Mouse (Mus musculus) macrophage (primary cell): ENCODE measurements around the gene Rab11a. TPM values are rescaled to one million over a fixed set of nuclear protein-coding genes. Genes with fewer than 3 reads are reported as not detected.
"Not testable (repeated sequence)": the region's sequence is repeated elsewhere in the genome, so short reads cannot be mapped to it uniquely, and the experiment has no call there.

Experiments used
- H3K27ac ChIP-seq: fragments of 350-480 bp; formaldehyde crosslinking; 2 replicates; pipeline ENCODE4 v1.9.0; 2021
- H3K36me3 ChIP-seq: fragments of 350-480 bp; formaldehyde crosslinking; 2 replicates; pipeline ENCODE4 v1.9.0; 2021; ENCODE audit errors: inconsistent target
- H3K4me3 ChIP-seq: fragments of 350-480 bp; formaldehyde crosslinking; 2 replicates; pipeline ENCODE4 v1.9.0; 2021; ENCODE audit errors: inconsistent target
- H3K79me2 ChIP-seq: fragments of 350-480 bp; formaldehyde crosslinking; 2 replicates; pipeline ENCODE4 v1.9.0; 2021; ENCODE audit errors: inconsistent target
- WGBS: methylation state at CpG from one replicate; pipeline ENCODE4 v1.1.7; 2026; ENCODE audit warnings: inconsistent platforms; ENCODE audit not compliant: missing documents; 5-methylcytosine and 5-hydroxymethylcytosine counted together
- polyA plus RNA-seq: library from polyadenylated mRNA; stranded (reverse); fragments of 250-400 nt; gene quantifications from 3 replicates; pipeline ENCODE4 v1.2.4, GENCODE M21; 2018; ENCODE audit warnings: inconsistent platforms

Gene Rab11a
- polyA plus RNA-seq, 1 experiment from 2014 or later: 214 TPM

DNA sequence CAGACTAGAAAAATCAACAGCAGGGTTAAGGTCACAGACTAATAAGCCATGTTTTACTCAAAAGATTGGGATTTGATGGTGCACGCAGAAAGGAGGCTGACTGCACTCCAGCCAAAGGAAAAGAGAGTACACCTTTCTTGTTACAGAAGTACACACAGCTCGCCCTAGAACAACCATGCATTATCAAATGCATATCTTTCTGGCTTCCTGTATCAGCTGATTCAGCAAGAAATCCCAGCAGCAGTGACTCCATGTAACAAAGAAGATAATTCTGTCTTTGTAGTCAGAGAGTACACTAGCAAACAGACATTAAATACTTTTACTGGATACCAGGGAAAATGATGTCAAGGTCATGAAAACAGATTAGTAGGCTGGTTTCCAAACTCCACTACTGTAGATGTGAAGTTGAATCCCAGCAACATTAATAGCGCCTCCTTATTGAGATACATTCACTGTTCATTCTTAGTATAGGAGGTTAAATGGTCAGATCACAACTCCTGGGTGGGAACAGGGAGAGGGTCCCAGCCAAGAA lies 6.5 kb downstream of the Rab11a start:
- peaks cover 100% of the 10 kb centered on the region for H3K79me2 ChIP-seq
- H3K4me3 ChIP-seq: no peak overlapping the region
- H3K27ac ChIP-seq: no peak overlapping the region
- H3K36me3 ChIP-seq: peaks cover 21% of the 10 kb centered on the region
- WGBS: 90% methylated on average over 3 of the region's 3 CpGs

DNA sequence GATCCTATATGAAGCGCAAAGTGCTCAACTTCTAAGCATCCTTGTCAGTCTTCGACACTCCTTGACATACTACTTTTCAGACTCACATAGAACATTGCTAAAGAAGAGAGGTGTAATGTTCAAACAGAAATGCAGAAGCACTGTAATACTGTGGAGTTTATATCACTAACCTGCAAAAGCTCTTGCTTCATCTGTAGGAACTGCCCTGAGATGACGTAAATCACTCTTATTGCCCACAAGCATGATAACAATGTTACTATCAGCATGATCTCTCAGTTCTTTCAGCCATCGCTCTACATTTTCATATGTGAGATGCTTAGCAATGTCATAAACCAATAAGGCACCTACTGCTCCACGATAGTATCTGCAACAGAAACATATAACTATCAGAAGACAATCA lies 11.1 kb downstream of the Rab11a start:
- Histone ChIP-seq H3K4me3 (no peak overlapping the region), H3K36me3 (peaks cover 51% of the 10 kb centered on the region), H3K27ac (no peak overlapping the region), H3K79me2 (peaks cover 99% of the 10 kb centered on the region)
- 99% methylated on average over 5 of the region's 5 CpGs for WGBS

DNA sequence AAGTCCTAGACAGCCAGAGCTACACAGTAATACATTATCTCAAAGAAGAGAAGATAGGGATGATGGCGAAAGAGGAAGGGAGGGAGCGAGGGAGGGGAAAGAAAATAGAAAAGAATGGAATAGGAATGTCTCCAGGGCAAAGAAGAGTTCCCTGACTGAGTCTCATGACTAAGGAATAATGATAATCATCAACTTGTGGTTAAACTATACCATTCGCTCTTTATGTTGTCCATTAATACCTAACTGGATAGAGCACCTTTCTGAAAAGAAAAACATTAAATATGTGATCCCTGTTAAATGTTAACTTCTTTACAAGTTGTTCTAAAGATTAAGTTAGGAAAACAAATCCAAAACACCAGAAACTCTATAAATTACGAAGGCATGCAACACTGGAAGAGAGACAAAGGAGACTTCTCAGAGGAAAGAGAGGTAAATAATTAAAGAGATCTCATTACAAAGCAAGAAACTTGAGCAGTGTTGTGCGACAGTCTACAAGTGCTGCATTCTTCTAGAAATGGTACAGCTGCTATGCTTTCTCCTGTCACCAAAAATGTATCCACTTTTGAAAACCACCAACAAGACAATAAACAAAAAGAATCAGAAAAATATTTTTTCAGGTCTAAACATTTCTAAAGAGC lies 17.9 kb downstream of the Rab11a start:
- H3K4me3 ChIP-seq: no peak overlapping the region
- peaks cover 28% of the 10 kb centered on the region for H3K36me3 ChIP-seq
- peaks cover 98% of the 10 kb centered on the region for H3K79me2 ChIP-seq
- 95% methylated on average over 5 of the region's 5 CpGs for WGBS
- no peak overlapping the region for H3K27ac ChIP-seq

DNA sequence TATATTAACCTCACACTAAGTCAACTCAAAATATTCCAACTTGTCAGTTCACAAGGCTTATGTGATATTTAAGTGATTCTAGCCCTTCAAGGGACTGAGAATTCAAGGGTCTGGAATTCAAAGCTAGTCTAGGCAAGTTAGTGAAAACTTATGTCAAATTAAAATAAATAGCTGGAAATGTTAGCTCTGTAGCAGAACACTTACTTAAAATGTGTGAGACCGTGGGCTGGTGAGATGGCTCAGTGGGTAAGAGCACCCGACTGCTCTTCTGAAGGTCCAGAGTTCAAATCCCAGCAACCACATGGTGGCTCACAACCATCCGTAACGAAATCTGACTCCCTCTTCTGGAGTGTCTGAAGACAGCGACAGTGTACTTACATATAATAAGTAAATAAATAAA lies 27.3 kb downstream of the Rab11a start:
- 100% methylated on average over 2 of the region's 5 CpGs for WGBS
- H3K36me3 ChIP-seq: peaks cover 44% of the 10 kb centered on the region; the same call in 1 of the 2 replicates
- H3K27ac ChIP-seq, H3K4me3 ChIP-seq: not testable (repeated sequence)
- peaks cover 48% of the 10 kb centered on the region for H3K79me2 ChIP-seq

DNA sequence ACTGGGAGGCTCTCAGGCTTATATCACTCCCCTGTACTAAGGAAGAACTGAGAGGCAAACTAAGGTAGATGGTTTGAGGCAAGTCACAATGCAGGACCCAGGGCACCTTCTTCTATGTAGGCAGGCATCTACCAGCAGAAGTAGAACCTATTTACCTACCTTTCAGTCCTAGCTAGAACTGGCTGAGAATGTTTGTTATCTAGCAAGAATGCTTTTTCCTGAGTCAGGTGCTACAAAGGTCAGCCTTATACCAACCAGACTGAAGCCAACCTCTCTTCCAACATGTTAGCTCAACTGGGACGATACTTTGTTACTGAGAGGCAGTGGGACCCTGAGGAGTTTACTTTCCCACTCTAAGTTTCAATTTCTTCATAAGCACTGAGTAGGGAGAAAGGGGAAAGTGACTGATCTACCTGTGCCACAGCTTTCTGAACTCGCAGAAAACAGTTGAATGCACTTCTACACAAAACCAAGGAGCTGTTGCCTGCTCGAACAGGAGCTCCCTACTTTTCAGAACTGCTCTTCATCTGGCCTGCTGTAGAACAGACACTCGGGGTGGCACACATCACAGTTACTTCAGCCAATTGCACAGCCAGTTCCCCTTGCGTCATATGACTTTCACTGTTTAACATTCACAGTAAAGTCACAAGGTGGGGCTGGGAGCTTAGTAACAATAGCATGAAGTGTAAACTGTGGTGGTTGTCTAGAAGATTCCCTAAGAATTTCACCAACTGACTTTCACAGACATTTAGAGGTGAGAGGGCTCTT lies 33.3 kb downstream of the Rab11a start:
- peak overlapping the region; percentile 30 for H3K27ac ChIP-seq
- peaks cover 22% of the 10 kb centered on the region; the same call in 1 of the 2 replicates for H3K36me3 ChIP-seq

DNA sequence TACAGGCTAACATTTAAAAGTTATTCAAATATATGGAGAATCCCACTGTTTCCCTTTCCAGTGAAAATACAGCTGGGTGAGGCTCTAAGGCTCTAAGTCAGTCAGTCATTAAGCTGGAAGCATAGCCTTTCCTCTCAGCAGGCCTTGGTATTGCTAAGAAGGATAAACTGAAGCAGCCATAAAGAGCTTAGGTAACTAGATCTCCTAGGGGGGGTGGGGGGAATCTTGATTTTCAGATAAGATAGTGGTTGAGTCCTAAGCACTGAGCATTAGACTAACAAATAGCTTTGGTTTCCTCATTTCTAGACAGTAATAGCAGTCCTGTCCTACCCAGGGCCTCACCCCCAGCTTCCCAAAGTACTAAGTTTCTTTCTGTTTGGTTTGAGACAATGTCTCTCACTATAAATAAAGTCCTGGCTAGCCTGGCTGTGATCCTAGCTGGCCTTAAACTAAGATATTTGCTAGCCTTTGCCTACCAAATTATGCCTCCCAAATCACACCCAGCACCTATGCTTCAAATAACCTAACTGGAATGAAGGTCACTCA lies 34.1 kb downstream of the Rab11a start:
- H3K27ac ChIP-seq: peak overlapping the region; percentile 30
- H3K36me3 ChIP-seq: peaks cover 14% of the 10 kb centered on the region; the same call in 1 of the 2 replicates
- H3K79me2 ChIP-seq: peaks cover 17% of the 10 kb centered on the region; the same call in 1 of the 2 replicates
- H3K4me3 ChIP-seq: no peak overlapping the region

More for the DNA sequence above, 33.3 kb downstream of the Rab11a start:
- WGBS: 79% methylated on average over 5 of the region's 5 CpGs
- peaks cover 17% of the 10 kb centered on the region; the same call in 1 of the 2 replicates for H3K79me2 ChIP-seq
- no peak overlapping the region for H3K4me3 ChIP-seq

DNA sequence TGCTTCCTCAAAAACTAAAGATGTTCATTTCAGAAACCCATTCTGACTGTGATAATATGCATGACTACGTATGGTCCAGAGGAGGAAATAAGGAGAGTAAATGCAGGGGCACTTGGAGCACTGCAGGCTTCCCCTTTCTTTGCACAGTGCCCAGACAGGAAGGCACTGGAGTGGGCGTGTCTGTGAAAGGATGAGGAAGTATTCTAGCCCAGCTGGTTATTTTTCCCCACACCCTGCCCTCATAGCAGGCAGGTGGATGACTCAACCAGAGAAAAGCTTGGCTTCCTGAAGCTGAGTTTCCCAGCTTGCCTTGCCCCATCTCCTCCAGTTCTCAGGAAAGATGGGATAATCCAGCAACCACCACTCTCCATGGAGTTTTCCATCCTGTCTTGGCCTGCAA lies 34.6 kb downstream of the Rab11a start:
- Histone ChIP-seq H3K36me3 (peaks cover 9% of the 10 kb centered on the region; the same call in 1 of the 2 replicates), H3K4me3 (no peak overlapping the region), H3K79me2 (peaks cover 17% of the 10 kb centered on the region; the same call in 1 of the 2 replicates), H3K27ac (peak overlapping the region; percentile 51)
- WGBS: 0% methylated on average over 2 of the region's 2 CpGs

DNA sequence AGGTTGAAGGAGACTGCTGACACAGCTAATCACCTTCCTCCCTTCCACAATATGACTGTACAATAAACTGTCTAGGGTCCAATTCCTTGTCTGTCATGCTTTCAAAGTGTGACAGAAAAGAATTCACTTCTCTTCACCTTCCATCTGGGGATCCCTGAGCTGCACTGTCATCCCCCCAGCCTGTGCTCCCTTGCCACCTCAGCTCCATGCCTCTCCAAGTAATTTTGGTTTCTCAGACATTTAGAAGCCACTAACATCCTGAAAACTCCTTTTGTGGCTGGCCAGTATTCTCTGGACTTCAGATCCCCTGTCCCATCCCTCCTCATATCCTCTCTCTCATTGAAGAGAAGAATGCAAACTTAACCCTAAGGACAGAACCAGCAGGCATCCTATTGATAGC lies 35.2 kb downstream of the Rab11a start:
- H3K36me3 ChIP-seq: peaks cover 3% of the 10 kb centered on the region; the same call in 1 of the 2 replicates
- H3K4me3 ChIP-seq: no peak overlapping the region
- peak overlapping the region; percentile 51 for H3K27ac ChIP-seq
- peaks cover 17% of the 10 kb centered on the region; the same call in 1 of the 2 replicates for H3K79me2 ChIP-seq

DNA sequence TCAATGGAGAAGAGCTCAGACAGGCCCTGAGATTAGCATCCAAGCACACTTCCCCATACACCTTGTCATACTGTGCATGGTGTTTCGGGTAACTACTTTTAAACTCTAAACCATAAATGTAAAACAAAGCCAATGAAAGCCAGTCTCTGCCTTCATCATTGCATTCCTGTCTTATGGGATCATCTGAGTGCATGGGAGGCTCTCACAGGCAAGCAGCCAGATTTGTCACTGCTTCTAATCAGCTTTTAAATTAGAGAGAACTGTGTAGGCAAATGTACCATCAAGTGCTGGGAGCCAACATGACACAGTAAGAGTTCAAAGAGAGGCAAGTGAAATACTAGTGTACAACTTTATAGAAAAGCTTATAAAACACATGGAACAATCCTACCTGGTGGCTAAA lies 35.9 kb downstream of the Rab11a start:
- no peak overlapping the region for H3K27ac ChIP-seq
- H3K36me3 ChIP-seq: no peaks in the 10 kb centered on the region
- WGBS: 100% methylated on average over 1 of the region's 1 CpGs
- peaks cover 17% of the 10 kb centered on the region; the same call in 1 of the 2 replicates for H3K79me2 ChIP-seq
- H3K4me3 ChIP-seq: no peak overlapping the region

DNA sequence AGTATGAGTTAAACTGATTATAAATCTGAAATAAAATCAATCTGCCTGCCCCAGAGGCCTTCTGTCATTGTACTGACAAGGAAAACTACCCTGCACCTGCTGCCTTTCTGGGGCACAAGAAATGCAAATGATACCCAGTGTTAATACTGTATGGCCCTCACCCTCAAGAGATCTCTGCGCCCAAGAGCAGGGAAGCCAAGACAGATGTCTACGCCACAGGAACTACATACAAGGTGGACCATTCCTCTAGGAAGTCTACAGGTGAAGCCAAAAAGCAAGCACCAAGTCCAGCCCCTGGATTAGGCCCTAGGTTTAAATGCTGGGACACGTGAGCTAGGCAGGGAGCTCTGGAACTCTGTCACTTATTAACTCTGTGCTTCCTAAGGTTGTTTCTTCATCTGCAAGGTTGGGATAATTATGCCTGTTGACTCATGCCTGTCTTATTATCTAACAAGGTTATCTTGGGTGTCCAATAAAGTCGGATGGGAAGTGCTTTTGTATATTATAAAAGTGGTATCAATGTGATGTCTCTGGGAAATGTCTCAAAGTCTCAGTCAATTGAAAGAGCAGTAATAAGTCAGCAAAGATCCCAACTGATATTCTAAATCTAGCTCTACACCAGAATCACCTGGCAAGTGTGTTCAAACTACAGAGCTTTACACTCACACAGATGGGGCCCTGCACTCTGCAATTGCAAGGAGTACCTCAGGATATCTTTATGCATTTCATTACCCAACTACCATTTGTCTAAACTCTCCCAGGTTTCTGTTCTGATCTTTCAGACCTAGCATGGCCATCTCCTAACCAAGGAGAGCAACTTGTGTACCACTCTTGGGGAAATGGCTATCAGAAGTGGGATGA lies 36.9 kb downstream of the Rab11a start:
- no peak overlapping the region for H3K27ac ChIP-seq
- 100% methylated on average over 4 of the region's 4 CpGs for WGBS
- H3K79me2 ChIP-seq: peaks cover 17% of the 10 kb centered on the region; the same call in 1 of the 2 replicates

DNA sequence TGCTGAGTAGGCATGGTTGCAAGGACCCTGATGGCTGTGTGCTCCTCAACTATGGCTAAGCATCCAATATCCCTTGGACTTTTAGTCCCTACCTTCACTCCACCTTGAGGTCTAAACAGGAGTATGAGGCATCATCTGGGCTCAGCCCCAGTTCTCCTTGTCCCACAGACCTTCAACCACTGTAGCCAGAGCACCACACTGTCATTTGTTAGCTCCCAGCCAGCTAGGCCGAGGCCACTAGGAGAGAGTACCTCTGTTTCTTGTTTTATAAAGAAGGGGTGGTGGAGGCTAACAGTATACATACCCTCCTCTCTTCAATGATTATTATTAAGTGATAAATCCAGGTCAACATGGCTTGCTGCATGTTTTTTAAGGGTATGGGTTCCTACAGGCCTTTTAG lies 39.0 kb downstream of the Rab11a start:
- WGBS: 89% methylated on average over 1 of the region's 1 CpGs
- peaks cover 17% of the 10 kb centered on the region; the same call in 1 of the 2 replicates for H3K79me2 ChIP-seq
- H3K4me3 ChIP-seq: no peak overlapping the region
- H3K36me3 ChIP-seq: peaks cover 17% of the 10 kb centered on the region; the same call in 1 of the 2 replicates
- no peak overlapping the region for H3K27ac ChIP-seq

More for the DNA sequence above, 36.9 kb downstream of the Rab11a start:
- Histone ChIP-seq H3K36me3 (no peaks in the 10 kb centered on the region; the same call in 1 of the 2 replicates), H3K4me3 (no peak overlapping the region)

DNA sequence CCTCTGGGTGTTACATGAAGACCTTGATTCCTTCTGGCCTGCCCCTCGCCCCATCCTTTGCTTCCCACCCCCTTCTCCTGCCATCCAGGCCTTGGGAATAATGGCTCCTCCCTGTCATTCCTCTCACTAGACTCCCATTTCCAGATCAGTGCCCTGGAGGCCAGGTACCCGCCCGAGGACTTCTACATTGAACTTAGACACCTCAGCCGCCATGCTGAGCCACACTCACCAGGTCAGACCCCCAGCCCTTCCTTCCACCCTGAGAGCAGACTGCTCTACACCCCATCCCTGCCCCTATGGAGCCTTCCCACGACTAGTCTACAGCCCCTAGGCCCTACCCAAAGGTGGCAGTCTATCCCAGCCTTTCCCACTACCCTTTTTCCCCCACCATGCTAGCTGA lies 39.9 kb downstream of the Rab11a start:
- Histone ChIP-seq H3K79me2 (peaks cover 17% of the 10 kb centered on the region; the same call in 1 of the 2 replicates), H3K27ac (no peak overlapping the region), H3K4me3 (no peak overlapping the region), H3K36me3 (peaks cover 18% of the 10 kb centered on the region; the same call in 1 of the 2 replicates)
- WGBS: 98% methylated on average over 4 of the region's 5 CpGs

DNA sequence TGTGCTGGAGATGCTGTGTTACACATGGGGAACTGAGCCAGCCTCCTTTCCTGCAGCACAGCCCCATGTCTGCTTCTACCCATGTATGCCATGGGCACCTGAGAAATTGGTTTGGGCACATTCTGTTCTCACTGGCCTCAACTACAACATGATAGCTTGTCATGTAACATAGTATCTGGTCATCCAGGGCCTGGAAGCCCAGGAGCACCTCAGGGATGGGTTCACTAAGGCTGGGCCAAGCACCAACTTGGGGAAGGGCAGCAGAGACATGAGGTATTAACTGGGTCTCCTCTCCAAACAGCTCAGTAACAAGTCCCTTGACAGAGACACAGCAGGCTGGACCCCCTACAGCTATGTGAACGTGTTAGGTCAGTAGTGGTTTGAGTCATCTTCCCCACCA lies 40.6 kb downstream of the Rab11a start:
- WGBS: 89% methylated on average over 1 of the region's 1 CpGs
- Histone ChIP-seq H3K79me2 (peaks cover 17% of the 10 kb centered on the region; the same call in 1 of the 2 replicates), H3K27ac (no peak overlapping the region), H3K36me3 (peaks cover 18% of the 10 kb centered on the region; the same call in 1 of the 2 replicates), H3K4me3 (no peak overlapping the region)

DNA sequence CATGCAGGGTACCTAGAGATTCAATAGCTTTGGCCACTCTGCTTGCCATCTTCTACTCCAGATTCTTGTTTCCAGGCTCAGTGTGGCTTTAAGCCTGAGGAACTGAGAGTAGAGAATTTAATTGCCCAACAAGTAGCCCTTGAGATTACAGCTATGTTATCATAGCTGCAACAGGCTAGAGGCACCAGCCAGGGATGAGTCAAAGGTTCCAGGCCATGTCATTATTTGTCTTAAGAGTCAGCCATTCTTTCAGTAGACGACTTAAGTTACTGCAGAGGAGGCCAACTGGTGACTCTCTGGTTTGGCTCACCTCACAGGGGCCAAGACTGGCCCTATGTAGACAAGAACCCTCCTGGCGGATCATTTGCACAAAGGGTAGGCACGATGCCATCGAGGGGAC lies 41.2 kb downstream of the Rab11a start:
- 83% methylated on average over 4 of the region's 4 CpGs for WGBS
- peaks cover 12% of the 10 kb centered on the region; the same call in 1 of the 2 replicates for H3K79me2 ChIP-seq
- H3K36me3 ChIP-seq: peaks cover 18% of the 10 kb centered on the region; the same call in 1 of the 2 replicates
- H3K4me3 ChIP-seq: no peak overlapping the region
- no peak overlapping the region for H3K27ac ChIP-seq
